Mouse (Mus musculus): ENCODE measurements at regions not wholly inside any gene's neighbourhood (a gene's known extent, or its start where the extent isn't known, plus 50 kb on each side); places are given as distances from the start of the nearest gene placed in this dataset.

GRCm38 (mm10) chr1:69370078-69370477 is 262.2 kb upstream of the Erbb4 start:
- TF ChIP-seq CTCF (IDR thresholded peaks at IDR 0.05; ENCODE audit: borderline replicate concordance, insufficient read depth, low read depth, low read length) (no peak), POLR2A (IDR thresholded peaks at IDR 0.05; ENCODE audit: borderline replicate concordance, insufficient read depth, low read length) (no peak)

All from cerebellum, adult 2 months (tissue).